Mouse (Mus musculus): ENCODE measurements at regions not wholly inside any gene's neighbourhood (a gene's known extent, or its start where the extent isn't known, plus 50 kb on each side); places are given as distances from the start of the nearest gene placed in this dataset.
A peak's percentile ranks its signal among the peaks of the same experiment; 100 is the strongest.
"Not testable (repeated sequence)": the region's sequence is repeated elsewhere in the genome, so short reads cannot be mapped to it uniquely, and the experiment has no call there.

- Histone ChIP-seq H3K36me3 (ENCODE audit: control insufficient read depth, insufficient read depth, low read length, poor library complexity, severe bottlenecking) (no peaks in the 10 kb centered on the region), H3K4me3 (ENCODE audit: low read depth, low read length) (no peak overlapping the region), H3K27me3 (ENCODE audit: control insufficient read depth, insufficient read depth, low read length, poor library complexity, severe bottlenecking) (no peaks in the 10 kb centered on the region), H3K27ac (ENCODE audit: insufficient read depth, low read length) (no peak overlapping the region), H3K9ac (ENCODE audit: low read depth, poor library complexity, severe bottlenecking) (no peak overlapping the region), H3K4me1 (ENCODE audit: control insufficient read depth, insufficient read depth, low read length) (no peaks in the 10 kb centered on the region), H3K9me3 (replicated peaks; ENCODE audit: control insufficient read depth, insufficient read depth, low read length, poor library complexity, severe bottlenecking) (peaks cover 13% of the 10 kb centered on the region)
- TF ChIP-seq POLR2A (IDR thresholded peaks at IDR 0.05; ENCODE audit: insufficient read depth, low read length) (no peak), EP300 (IDR thresholded peaks at IDR 0.05; ENCODE audit: insufficient read depth, low read depth, low read length) (0 out of 2 replicates have a peak, but pooled peaks have one; percentile 25)
Observed at GRCm38 (mm10) chr2:81848836-81849410, 204.1 kb upstream of the Zfp804a start.

GRCm38 (mm10) chr2:81849927-81850326 is 203.1 kb upstream of the Zfp804a start:
- Histone ChIP-seq H3K36me3 (ENCODE audit: control insufficient read depth, insufficient read depth, low read length, poor library complexity, severe bottlenecking) (no peaks in the 10 kb centered on the region), H3K4me1 (ENCODE audit: control insufficient read depth, insufficient read depth, low read length) (no peaks in the 10 kb centered on the region), H3K4me3 (ENCODE audit: low read depth, low read length) (no peak overlapping the region), H3K9me3 (replicated peaks; ENCODE audit: control insufficient read depth, insufficient read depth, low read length, poor library complexity, severe bottlenecking) (peaks cover 13% of the 10 kb centered on the region), H3K27me3 (ENCODE audit: control insufficient read depth, insufficient read depth, low read length, poor library complexity, severe bottlenecking) (no peaks in the 10 kb centered on the region), H3K27ac (ENCODE audit: insufficient read depth, low read length) (peak overlapping the region; percentile 54), H3K9ac (ENCODE audit: low read depth, poor library complexity, severe bottlenecking) (no peak overlapping the region)
- TF ChIP-seq EP300 (IDR thresholded peaks at IDR 0.05; ENCODE audit: insufficient read depth, low read depth, low read length), result no peak
- no peak for TF ChIP-seq CTCF (IDR thresholded peaks at IDR 0.05; ENCODE audit: low read depth, low read length)
- no peak for TF ChIP-seq POLR2A (IDR thresholded peaks at IDR 0.05; ENCODE audit: insufficient read depth, low read length)

- Histone ChIP-seq H3K9me3 (replicated peaks; ENCODE audit: control insufficient read depth, insufficient read depth, low read length, poor library complexity, severe bottlenecking) (no peaks in the 10 kb centered on the region), H3K4me1 (ENCODE audit: control insufficient read depth, insufficient read depth, low read length) (no peaks in the 10 kb centered on the region), H3K9ac (ENCODE audit: low read depth, poor library complexity, severe bottlenecking) (no peak overlapping the region), H3K27me3 (ENCODE audit: control insufficient read depth, insufficient read depth, low read length, poor library complexity, severe bottlenecking) (no peaks in the 10 kb centered on the region), H3K4me3 (ENCODE audit: low read depth, low read length) (no peak overlapping the region), H3K36me3 (ENCODE audit: control insufficient read depth, insufficient read depth, low read length, poor library complexity, severe bottlenecking) (no peaks in the 10 kb centered on the region), H3K27ac (ENCODE audit: insufficient read depth, low read length) (no peak overlapping the region)
- TF ChIP-seq POLR2A (IDR thresholded peaks at IDR 0.05; ENCODE audit: insufficient read depth, low read length) (no peak), CTCF (IDR thresholded peaks at IDR 0.05; ENCODE audit: low read depth, low read length) (no peak), EP300 (IDR thresholded peaks at IDR 0.05; ENCODE audit: insufficient read depth, low read depth, low read length) (0 out of 2 replicates have a peak, but pooled peaks have one; percentile 19)
Observed at GRCm38 (mm10) chr2:81885438-81885837, 167.6 kb upstream of the Zfp804a start.

GRCm38 (mm10) chr2:81892570-81892969 is 160.5 kb upstream of the Zfp804a start:
- H3K4me3 ChIP-seq (ENCODE audit: low read depth, low read length); H3K27ac ChIP-seq (ENCODE audit: insufficient read depth, low read length); H3K9ac ChIP-seq (ENCODE audit: low read depth, poor library complexity, severe bottlenecking); H3K27me3 ChIP-seq (ENCODE audit: control insufficient read depth, insufficient read depth, low read length, poor library complexity, severe bottlenecking); H3K36me3 ChIP-seq (ENCODE audit: control insufficient read depth, insufficient read depth, low read length, poor library complexity, severe bottlenecking); H3K9me3 ChIP-seq (replicated peaks; ENCODE audit: control insufficient read depth, insufficient read depth, low read length, poor library complexity, severe bottlenecking); H3K4me1 ChIP-seq (ENCODE audit: control insufficient read depth, insufficient read depth, low read length): not testable (repeated sequence)

- no peak overlapping the region for H3K9ac ChIP-seq (ENCODE audit: low read depth, poor library complexity, severe bottlenecking)
- H3K27me3 ChIP-seq (ENCODE audit: control insufficient read depth, insufficient read depth, low read length, poor library complexity, severe bottlenecking), result no peaks in the 10 kb centered on the region
- no peaks in the 10 kb centered on the region for H3K9me3 ChIP-seq (replicated peaks; ENCODE audit: control insufficient read depth, insufficient read depth, low read length, poor library complexity, severe bottlenecking)
- no peaks in the 10 kb centered on the region for H3K36me3 ChIP-seq (ENCODE audit: control insufficient read depth, insufficient read depth, low read length, poor library complexity, severe bottlenecking)
- H3K27ac ChIP-seq (ENCODE audit: insufficient read depth, low read length), result no peak overlapping the region
- H3K4me3 ChIP-seq (ENCODE audit: low read depth, low read length), result no peak overlapping the region
- no peak for TF ChIP-seq POLR2A (IDR thresholded peaks at IDR 0.05; ENCODE audit: insufficient read depth, low read length)
- TF ChIP-seq CTCF (IDR thresholded peaks at IDR 0.05; ENCODE audit: low read depth, low read length), result no peak
- TF ChIP-seq EP300 (IDR thresholded peaks at IDR 0.05; ENCODE audit: insufficient read depth, low read depth, low read length), result no peak
- H3K4me1 ChIP-seq (ENCODE audit: control insufficient read depth, insufficient read depth, low read length), result no peaks in the 10 kb centered on the region
Observed at GRCm38 (mm10) chr2:81939360-81939759, 113.7 kb upstream of the Zfp804a start.

Measured in ES-Bruce4 (cell line).